Mouse (Mus musculus): ENCODE measurements around the gene Mydgf.
A peak's percentile ranks its signal among the peaks of the same experiment; 100 is the strongest.

Gene Mydgf

GRCm38 (mm10) chr17:56183658-56184103 is at the start of gene Mydgf:
Mydgf (minus strand) TSS chr17:56183920.
- DNase-seq (ENCODE audit: low spot score) = peak; percentile 97

- no peak for DNase-seq (ENCODE audit: low spot score)
Observed at GRCm38 (mm10) chr17:56233389-56233788, 49.7 kb upstream of the Mydgf start.

GRCm38 (mm10) chr17:56229943-56230342 is 46.2 kb upstream of the Mydgf start:
- no peak for DNase-seq (ENCODE audit: low spot score)

- no peak for DNase-seq (ENCODE audit: low spot score)
Observed at GRCm38 (mm10) chr17:56226566-56226965, 42.8 kb upstream of the Mydgf start.

GRCm38 (mm10) chr17:56224916-56225315 is 41.2 kb upstream of the Mydgf start:
- DNase-seq (ENCODE audit: low spot score) = no peak

- peak; percentile 84 for DNase-seq (ENCODE audit: low spot score)
Observed at GRCm38 (mm10) chr17:56219805-56220204, 36.1 kb upstream of the Mydgf start.

GRCm38 (mm10) chr17:56219251-56219650 is 35.5 kb upstream of the Mydgf start:
- DNase-seq (ENCODE audit: low spot score) = no peak

GRCm38 (mm10) chr17:56218377-56219191 is 34.9 kb upstream of the Mydgf start, which contains the start of gene Dpp9:
Dpp9 (minus strand) TSS chr17:56218905.
- DNase-seq (ENCODE audit: low spot score) = peak; percentile 95

- DNase-seq (ENCODE audit: low spot score) = no peak
Observed at GRCm38 (mm10) chr17:56217670-56218069, 34.0 kb upstream of the Mydgf start.

GRCm38 (mm10) chr17:56214229-56214628 is 30.5 kb upstream of the Mydgf start:
- no peak for DNase-seq (ENCODE audit: low spot score)

- peak; percentile 57 for DNase-seq (ENCODE audit: low spot score)
Observed at GRCm38 (mm10) chr17:56212676-56213075, 29.0 kb upstream of the Mydgf start.

GRCm38 (mm10) chr17:56211090-56211489 is 27.4 kb upstream of the Mydgf start:
- DNase-seq (ENCODE audit: low spot score) = no peak

- peak; percentile 86 for DNase-seq (ENCODE audit: low spot score)
Observed at GRCm38 (mm10) chr17:56208821-56209220, 25.1 kb upstream of the Mydgf start.

- no peak for DNase-seq (ENCODE audit: low spot score)
Observed at GRCm38 (mm10) chr17:56207963-56208530, 24.3 kb upstream of the Mydgf start.

GRCm38 (mm10) chr17:56206986-56207674 is 23.4 kb upstream of the Mydgf start:
- DNase-seq (ENCODE audit: low spot score) = no peak

GRCm38 (mm10) chr17:56206276-56206884 is 22.7 kb upstream of the Mydgf start:
- peak; percentile 91 for DNase-seq (ENCODE audit: low spot score)

- DNase-seq (ENCODE audit: low spot score) = no peak
Observed at GRCm38 (mm10) chr17:56203729-56204128, 20.0 kb upstream of the Mydgf start.

- no peak for DNase-seq (ENCODE audit: low spot score)
Observed at GRCm38 (mm10) chr17:56202476-56202875, 18.8 kb upstream of the Mydgf start.

- DNase-seq (ENCODE audit: low spot score) = no peak
Observed at GRCm38 (mm10) chr17:56201642-56202041, 17.9 kb upstream of the Mydgf start.

GRCm38 (mm10) chr17:56200586-56200985 is 16.9 kb upstream of the Mydgf start:
- DNase-seq (ENCODE audit: low spot score) = no peak

GRCm38 (mm10) chr17:56196860-56197259 is 13.1 kb upstream of the Mydgf start:
- DNase-seq (ENCODE audit: low spot score) = no peak

GRCm38 (mm10) chr17:56194765-56195164 is 11.0 kb upstream of the Mydgf start:
- no peak for DNase-seq (ENCODE audit: low spot score)

All from lung, postnatal 25 days (tissue).